Mouse (Mus musculus) kidney, embryonic 15.5 days (tissue): Measurements from ENCODE around the gene Nipal1. TPM values are rescaled to one million over a fixed set of nuclear protein-coding genes. Genes with fewer than 3 reads are reported as not detected.

Experiments used
- ATAC-seq: fragments of 200-750 bp; cut with Nextera tagmentation; replicated peaks from 2 replicates; pipeline ENCODE4 v1.8.0; 2017; ENCODE audit warnings: moderate TSS enrichment; ENCODE audit not compliant: low FRiP score
- H3K27ac ChIP-seq: fragments of 300-500 bp; sonication (generic); 2 replicates; pipeline ENCODE4 v1.5.1; 2015; ENCODE audit warnings: mild to moderate bottlenecking, inconsistent platforms
- H3K27me3 ChIP-seq: fragments of 300-500 bp; sonication (generic); 2 replicates; pipeline ENCODE4 v1.6.1; 2015; ENCODE audit warnings: inconsistent platforms
- H3K36me3 ChIP-seq: fragments of 300-500 bp; sonication (generic); 2 replicates; pipeline ENCODE4 v1.6.1; 2015; ENCODE audit warnings: inconsistent platforms
- H3K4me1 ChIP-seq: fragments of 300-500 bp; sonication (generic); 2 replicates; pipeline ENCODE4 v1.6.1; 2015; ENCODE audit warnings: inconsistent platforms
- H3K4me2 ChIP-seq: fragments of 300-500 bp; sonication (generic); 2 replicates; pipeline ENCODE4 v1.6.1; 2015; ENCODE audit warnings: moderate library complexity, mild to moderate bottlenecking, inconsistent platforms
- H3K4me3 ChIP-seq: fragments of 300-500 bp; sonication (generic); replicated peaks from 2 replicates; pipeline ENCODE4 v1.5.1; 2015; ENCODE audit warnings: mild to moderate bottlenecking, inconsistent platforms
- H3K9ac ChIP-seq: fragments of 300-500 bp; sonication (generic); 2 replicates; pipeline ENCODE4 v1.6.1; 2015; ENCODE audit warnings: mild to moderate bottlenecking, inconsistent platforms
- H3K9me3 ChIP-seq: fragments of 300-500 bp; sonication (generic); replicated peaks from 2 replicates; pipeline ENCODE4 v1.6.1; 2016; ENCODE audit warnings: inconsistent platforms
- WGBS: fragments of 180-500 bp; shearing (Covaris S2); methylation state at CpG from one replicate; pipeline ENCODE4 v1.1.7; 2015; ENCODE audit warnings: mixed read lengths; 5-methylcytosine and 5-hydroxymethylcytosine counted together
- polyA plus RNA-seq: library from polyadenylated mRNA; unstranded; fragments of >200 nt; fragmentation: Nextera tagmentation; extraction: Ambion mirVana; gene quantifications from 2 replicates; pipeline ENCODE4 v1.2.1, GENCODE M21; 2015

Gene Nipal1
- polyA plus RNA-seq = 2.8 and 3.1 TPM in 2 replicates

DNA sequence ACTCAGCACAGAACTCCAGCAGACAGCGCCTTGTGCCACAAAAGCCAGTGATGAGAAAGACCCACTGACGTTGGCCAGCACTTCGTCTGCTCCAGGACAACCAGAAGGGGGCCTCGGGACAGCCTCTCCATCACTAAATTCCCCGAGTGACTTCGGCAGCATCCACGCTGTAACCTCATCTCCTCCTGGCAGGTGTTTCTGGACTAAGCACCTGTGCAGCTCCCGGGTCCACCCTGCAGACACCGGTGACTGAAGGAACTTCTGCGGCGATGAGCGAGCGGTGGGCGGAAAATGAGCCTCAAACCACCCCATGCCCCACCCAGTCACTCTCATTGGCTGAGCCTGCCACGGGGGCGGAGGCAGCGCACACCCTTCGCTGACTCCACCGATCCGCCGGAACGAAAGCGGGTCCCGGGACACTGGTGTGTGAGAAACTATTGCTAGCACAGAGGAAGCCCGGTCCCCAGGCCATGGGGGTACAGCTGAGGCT, at the start of gene Nipal1:
Gene Nipal1 (plus strand): TSS at position 378 of the 490 bp plus-strand sequence.
- Histone ChIP-seq H3K36me3 (no peaks in the 10 kb centered on the region), H3K27me3 (peaks cover 35% of the 10 kb centered on the region; the same call in 1 of the 2 replicates), H3K4me2 (peak within 1 kb of the TSS; percentile 94), H3K9ac (0 out of 2 replicates have a peak within 1 kb of the TSS, but pooled peaks have one; percentile 38), H3K27ac (no peak within 1 kb of the TSS), H3K4me1 (peaks cover 24% of the 10 kb centered on the region), H3K4me3 (peak within 1 kb of the TSS; percentile 55), H3K9me3 (no peaks in the 10 kb centered on the region)
- under 1% methylated on average over 25 of the region's 25 CpGs for WGBS
- ATAC-seq = peak; percentile 96

DNA sequence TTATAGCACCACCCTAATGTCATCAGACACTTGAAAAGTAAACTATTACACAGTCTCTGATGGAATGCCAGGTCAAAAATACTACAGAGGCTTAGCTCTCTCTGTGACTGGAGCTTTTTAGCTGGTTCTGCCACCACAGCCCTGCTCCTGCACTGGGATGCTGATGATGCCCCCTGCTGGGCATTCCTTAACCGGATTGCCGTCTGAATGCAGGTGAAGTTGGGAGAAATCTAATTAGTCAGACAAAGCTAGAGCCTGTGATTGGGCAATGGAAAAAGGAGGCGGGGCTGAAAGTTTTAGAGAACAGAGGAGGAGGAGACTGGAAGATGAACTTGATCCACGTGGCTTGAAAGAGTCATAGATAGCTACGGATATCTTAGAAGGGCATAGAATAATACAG, 46.6 kb upstream of the Nipal1 start:
- Histone ChIP-seq H3K9me3 (no peaks in the 10 kb centered on the region), H3K4me1 (no peaks in the 10 kb centered on the region), H3K4me3 (no peak overlapping the region), H3K27me3 (no peaks in the 10 kb centered on the region), H3K9ac (no peak overlapping the region), H3K4me2 (no peak overlapping the region), H3K36me3 (no peaks in the 10 kb centered on the region), H3K27ac (no peak overlapping the region)
- peak; percentile 76; the same call in 1 of the 2 replicates for ATAC-seq
- 15% methylated on average over 5 of the region's 5 CpGs for WGBS

DNA sequence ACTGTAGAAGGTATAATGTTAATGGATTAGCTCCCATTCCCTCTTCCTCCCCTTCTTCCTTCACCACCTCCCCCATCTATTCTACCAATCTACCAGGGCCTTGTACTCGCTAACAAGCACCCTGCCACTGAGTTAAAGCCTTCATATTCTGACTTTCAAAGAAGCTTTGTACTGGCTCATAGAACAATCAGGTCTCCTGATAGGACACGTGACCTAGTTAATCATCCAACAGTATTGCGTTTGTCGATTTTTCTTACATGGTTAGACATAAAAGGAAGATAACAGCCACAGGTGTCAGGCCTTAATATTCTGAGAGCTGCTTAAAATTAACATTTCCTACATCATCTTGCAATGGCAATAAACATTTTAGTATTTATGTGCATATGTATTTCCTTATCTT, 44.5 kb upstream of the Nipal1 start:
- H3K9me3 ChIP-seq = no peaks in the 10 kb centered on the region
- 89% methylated on average over 4 of the region's 4 CpGs for WGBS
- no peaks in the 10 kb centered on the region for H3K36me3 ChIP-seq
- no peak overlapping the region for H3K4me2 ChIP-seq
- no peak overlapping the region for H3K27ac ChIP-seq
- no peak overlapping the region for H3K9ac ChIP-seq
- ATAC-seq = no peak
- no peaks in the 10 kb centered on the region for H3K27me3 ChIP-seq
- H3K4me1 ChIP-seq = no peaks in the 10 kb centered on the region
- H3K4me3 ChIP-seq = no peak overlapping the region

DNA sequence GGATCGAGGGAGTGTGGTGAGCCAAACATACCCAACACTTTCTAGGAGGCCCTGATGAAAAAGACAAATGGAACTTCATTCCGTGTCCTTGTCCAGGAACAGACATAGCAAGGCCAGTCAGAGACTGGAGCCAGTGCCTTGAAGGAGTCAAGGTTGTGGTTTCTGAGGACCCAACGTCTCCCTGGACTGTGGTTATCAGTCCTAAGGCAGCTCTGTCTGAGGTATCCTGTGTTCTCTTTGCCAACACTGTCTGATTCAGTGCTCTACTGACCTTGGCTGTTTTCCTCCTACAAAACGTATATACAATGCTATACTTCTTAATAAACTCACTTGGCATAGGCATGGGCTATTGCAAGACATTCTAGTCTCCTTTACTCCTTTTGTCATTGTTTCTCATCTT, 30.2 kb upstream of the Nipal1 start:
- Histone ChIP-seq H3K9ac (no peak overlapping the region), H3K4me2 (no peak overlapping the region), H3K9me3 (no peaks in the 10 kb centered on the region), H3K4me3 (no peak overlapping the region), H3K27ac (no peak overlapping the region), H3K27me3 (no peaks in the 10 kb centered on the region), H3K36me3 (no peaks in the 10 kb centered on the region), H3K4me1 (no peaks in the 10 kb centered on the region)
- ATAC-seq = no peak
- 80% methylated on average over 4 of the region's 4 CpGs for WGBS

- Histone ChIP-seq H3K36me3 (no peaks in the 10 kb centered on the region), H3K9me3 (no peaks in the 10 kb centered on the region), H3K9ac (no peak overlapping the region), H3K4me2 (no peak overlapping the region), H3K27ac (no peak overlapping the region), H3K4me1 (no peaks in the 10 kb centered on the region), H3K4me3 (no peak overlapping the region), H3K27me3 (no peaks in the 10 kb centered on the region)
- ATAC-seq = no peak
- WGBS = 74% methylated on average over 1 of the region's 1 CpGs
These were observed 26.6 kb upstream of the Nipal1 start for GRCm38 (mm10) chr5:72621022-72621421.

DNA sequence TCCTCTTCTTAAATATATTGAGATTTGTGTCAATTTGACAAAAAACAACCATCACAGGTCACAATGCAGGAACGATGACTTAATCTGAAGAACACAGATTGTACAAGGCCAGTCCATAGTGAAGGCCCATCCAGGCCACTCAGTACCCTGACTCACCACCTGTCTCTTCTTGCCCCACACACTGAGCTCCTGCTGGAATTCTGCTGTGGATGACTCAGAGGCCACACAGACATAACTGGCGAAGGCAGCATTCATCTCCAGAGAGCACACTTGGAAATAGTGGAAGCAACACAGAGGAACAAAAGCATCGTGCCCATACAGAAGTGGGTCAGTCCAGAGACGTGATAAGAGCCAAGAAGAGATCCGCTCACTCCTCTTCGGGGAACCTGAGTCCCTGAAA, 17.6 kb upstream of the Nipal1 start:
- no peak for ATAC-seq
- no peaks in the 10 kb centered on the region for H3K4me1 ChIP-seq
- no peaks in the 10 kb centered on the region for H3K27me3 ChIP-seq
- WGBS = 90% methylated on average over 6 of the region's 6 CpGs
- H3K4me2 ChIP-seq = no peak overlapping the region
- no peaks in the 10 kb centered on the region for H3K36me3 ChIP-seq
- no peak overlapping the region for H3K4me3 ChIP-seq
- no peak overlapping the region for H3K27ac ChIP-seq
- no peaks in the 10 kb centered on the region for H3K9me3 ChIP-seq
- no peak overlapping the region for H3K9ac ChIP-seq

GRCm38 (mm10) chr5:72634791-72635271, 12.8 kb upstream of the Nipal1 start:
- no peak for ATAC-seq
- no peak overlapping the region for H3K4me2 ChIP-seq
- H3K36me3 ChIP-seq = no peaks in the 10 kb centered on the region
- 79% methylated on average over 9 of the region's 9 CpGs for WGBS
- no peaks in the 10 kb centered on the region for H3K4me1 ChIP-seq
- no peak overlapping the region for H3K4me3 ChIP-seq
- no peak overlapping the region for H3K27ac ChIP-seq
- no peaks in the 10 kb centered on the region for H3K27me3 ChIP-seq
- no peaks in the 10 kb centered on the region for H3K9me3 ChIP-seq
- H3K9ac ChIP-seq = no peak overlapping the region

DNA sequence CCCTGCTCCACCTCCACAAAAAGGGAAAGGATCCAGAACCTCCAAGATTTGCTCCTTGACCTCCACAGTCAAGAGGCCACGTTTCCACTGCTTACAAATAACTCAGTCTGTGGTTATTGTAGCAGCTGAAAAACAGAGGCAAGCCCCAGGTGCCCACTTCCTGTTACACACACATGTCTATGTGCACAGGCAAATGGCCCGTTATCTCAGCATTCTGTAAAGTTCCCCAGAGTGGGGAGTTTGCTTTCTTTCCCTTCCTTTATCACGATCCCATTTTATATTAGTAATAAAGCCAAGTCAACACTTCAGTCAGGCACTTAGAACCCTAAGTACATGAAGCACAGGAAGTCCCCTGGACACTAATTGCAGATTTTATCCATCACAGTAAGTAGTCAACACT, 11.5 kb upstream of the Nipal1 start:
- 60% methylated on average over 3 of the region's 3 CpGs for WGBS

DNA sequence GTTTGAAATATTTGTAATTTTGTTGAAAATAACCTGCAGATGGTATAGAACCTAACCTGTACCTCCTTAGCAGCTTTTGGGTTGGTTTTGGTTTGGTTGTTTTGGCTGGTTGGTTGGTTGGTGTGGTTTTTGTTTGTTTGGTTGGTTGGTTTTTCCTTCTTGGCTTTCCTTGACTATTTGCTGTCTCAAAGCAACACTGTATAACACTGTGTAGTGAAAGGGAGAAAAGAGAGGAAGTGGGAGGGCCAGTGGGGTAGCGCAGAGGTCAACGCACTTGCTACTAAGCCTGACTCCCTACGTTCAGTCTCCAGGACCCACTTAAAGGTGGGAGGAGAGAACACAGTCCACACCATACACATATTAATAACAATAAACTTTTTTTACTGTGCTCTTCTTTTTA, 11.0 kb upstream of the Nipal1 start:
- Histone ChIP-seq H3K9me3 (no peaks in the 10 kb centered on the region), H3K9ac (no peak overlapping the region), H3K27ac (no peak overlapping the region), H3K36me3 (no peaks in the 10 kb centered on the region), H3K4me1 (no peaks in the 10 kb centered on the region), H3K4me3 (no peak overlapping the region), H3K27me3 (no peaks in the 10 kb centered on the region), H3K4me2 (no peak overlapping the region)
- 59% methylated on average over 3 of the region's 3 CpGs for WGBS
- no peak for ATAC-seq

More for the DNA sequence above, 11.5 kb upstream of the Nipal1 start:
- Histone ChIP-seq H3K4me1 (no peaks in the 10 kb centered on the region), H3K9ac (no peak overlapping the region), H3K27ac (no peak overlapping the region), H3K4me3 (no peak overlapping the region), H3K27me3 (no peaks in the 10 kb centered on the region), H3K4me2 (no peak overlapping the region), H3K9me3 (no peaks in the 10 kb centered on the region), H3K36me3 (no peaks in the 10 kb centered on the region)
- ATAC-seq = no peak

- 92% methylated on average over 1 of the region's 1 CpGs for WGBS
- Histone ChIP-seq H3K9ac (no peak overlapping the region), H3K27ac (no peak overlapping the region), H3K9me3 (no peaks in the 10 kb centered on the region), H3K4me1 (no peaks in the 10 kb centered on the region), H3K4me2 (no peak overlapping the region), H3K4me3 (no peak overlapping the region), H3K27me3 (no peaks in the 10 kb centered on the region), H3K36me3 (no peaks in the 10 kb centered on the region)
- no peak for ATAC-seq
These were observed 7.5 kb upstream of the Nipal1 start for GRCm38 (mm10) chr5:72640072-72640471.

DNA sequence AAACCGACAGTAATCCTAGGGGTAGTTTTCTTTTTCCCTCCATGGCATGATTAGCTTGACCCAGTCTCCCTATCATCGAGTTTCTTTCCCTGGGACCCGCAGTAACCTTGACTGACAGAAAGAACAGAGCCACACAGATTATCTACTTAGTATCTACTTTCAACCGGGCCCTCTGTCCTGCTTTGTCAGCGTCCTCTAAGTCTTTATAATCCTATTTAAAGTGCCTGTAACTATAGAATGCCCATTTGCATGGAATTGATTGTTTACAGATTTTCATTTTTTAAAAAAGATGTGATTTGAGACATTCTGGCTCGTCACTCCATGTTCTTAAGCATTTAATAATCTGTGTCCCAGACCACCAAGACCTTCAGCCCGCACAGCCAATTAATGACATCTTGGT, 3.9 kb upstream of the Nipal1 start:
- Histone ChIP-seq H3K4me3 (no peak overlapping the region), H3K27ac (no peak overlapping the region), H3K27me3 (peaks cover 18% of the 10 kb centered on the region; the same call in 1 of the 2 replicates), H3K36me3 (no peaks in the 10 kb centered on the region), H3K9ac (no peak overlapping the region), H3K9me3 (no peaks in the 10 kb centered on the region), H3K4me1 (peaks cover 24% of the 10 kb centered on the region), H3K4me2 (no peak overlapping the region)
- WGBS = 66% methylated on average over 7 of the region's 7 CpGs
- no peak for ATAC-seq

DNA sequence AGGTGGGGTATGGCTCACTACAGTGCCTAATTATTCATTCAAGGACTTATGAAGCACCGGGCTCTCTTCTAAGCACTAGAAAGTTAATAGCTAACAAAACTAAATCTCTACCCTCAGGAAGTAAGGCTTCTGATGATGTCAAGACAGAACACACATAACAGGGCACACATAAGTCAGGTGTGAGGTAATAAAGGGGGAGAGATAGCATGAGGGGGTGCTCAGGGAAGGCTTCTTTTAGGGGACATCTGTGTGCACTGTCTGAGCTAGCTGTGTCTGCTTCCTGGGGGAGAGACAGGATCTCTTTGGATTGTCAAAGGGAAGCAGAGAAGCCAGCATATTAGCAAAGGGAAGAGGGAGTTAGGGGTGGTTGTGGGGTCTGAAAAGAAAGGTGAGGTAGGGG, 3.4 kb upstream of the Nipal1 start, which contains the start of gene Cnga1:
Gene Cnga1 (minus strand): TSS at position 101 of the 400 bp plus-strand sequence.
- WGBS = 60% methylated on average over 1 of the region's 1 CpGs
- Histone ChIP-seq H3K4me2 (no peak within 1 kb of the TSS), H3K27ac (no peak within 1 kb of the TSS), H3K4me1 (peaks cover 24% of the 10 kb centered on the region), H3K36me3 (no peaks in the 10 kb centered on the region), H3K27me3 (peaks cover 23% of the 10 kb centered on the region; the same call in 1 of the 2 replicates), H3K4me3 (no peak within 1 kb of the TSS), H3K9ac (no peak within 1 kb of the TSS), H3K9me3 (no peaks in the 10 kb centered on the region)
- ATAC-seq = no peak

GRCm38 (mm10) chr5:72646131-72646530, 1.5 kb upstream of the Nipal1 start:
- ATAC-seq = no peak
- WGBS = 29% methylated on average over 10 of the region's 10 CpGs

More at GRCm38 (mm10) chr5:72646131-72646530, 1.5 kb upstream of the Nipal1 start:
- no peak overlapping the region for H3K4me2 ChIP-seq
- H3K27me3 ChIP-seq = peaks cover 35% of the 10 kb centered on the region; the same call in 1 of the 2 replicates
- H3K4me3 ChIP-seq = no peak overlapping the region
- H3K9me3 ChIP-seq = no peaks in the 10 kb centered on the region
- no peak overlapping the region for H3K27ac ChIP-seq
- peaks cover 24% of the 10 kb centered on the region for H3K4me1 ChIP-seq
- H3K36me3 ChIP-seq = no peaks in the 10 kb centered on the region
- no peak overlapping the region for H3K9ac ChIP-seq
